Mouse (Mus musculus) brain, embryonic 14.5 days (tissue): ENCODE results near the gene Pla2g3.

ENCODE experiments used
- CTCF ChIP-seq: fragments of 200-500 bp; IDR thresholded peaks from 2 replicates; pipeline ENCODE4 v1.5.1; 2012; ENCODE audit warnings: inconsistent platforms, mild to moderate bottlenecking, moderate library complexity, borderline replicate concordance; ENCODE audit not compliant: insufficient read depth, insufficient read length; ENCODE audit errors: extremely low read depth
- POLR2A ChIP-seq: fragments of 200-500 bp; IDR thresholded peaks from 2 replicates; pipeline ENCODE4 v1.6.1; 2012; ENCODE audit warnings: mild to moderate bottlenecking, inconsistent platforms, borderline replicate concordance; ENCODE audit not compliant: poor library complexity, insufficient read depth, insufficient read length, severe bottlenecking; ENCODE audit errors: extremely low read depth

- TF ChIP-seq CTCF (no peak), POLR2A (no peak)
Observed at GRCm38 (mm10) chr11:3517846-3518732, 30.0 kb downstream of the Pla2g3 start.
